Mouse (Mus musculus) liver, postnatal 0 days (tissue): ENCODE data around the gene Orc1.

Experiments
- CTCF ChIP-seq: sonication (generic); IDR thresholded peaks from 2 replicates; pipeline ENCODE4 v1.5.1; 2016; ENCODE audit warnings: antibody characterized with exemption, low read depth
- EP300 ChIP-seq: IDR thresholded peaks from 2 replicates; pipeline ENCODE4 v1.6.1; 2016; ENCODE audit warnings: antibody characterized with exemption, low read depth, mild to moderate bottlenecking

DNA sequence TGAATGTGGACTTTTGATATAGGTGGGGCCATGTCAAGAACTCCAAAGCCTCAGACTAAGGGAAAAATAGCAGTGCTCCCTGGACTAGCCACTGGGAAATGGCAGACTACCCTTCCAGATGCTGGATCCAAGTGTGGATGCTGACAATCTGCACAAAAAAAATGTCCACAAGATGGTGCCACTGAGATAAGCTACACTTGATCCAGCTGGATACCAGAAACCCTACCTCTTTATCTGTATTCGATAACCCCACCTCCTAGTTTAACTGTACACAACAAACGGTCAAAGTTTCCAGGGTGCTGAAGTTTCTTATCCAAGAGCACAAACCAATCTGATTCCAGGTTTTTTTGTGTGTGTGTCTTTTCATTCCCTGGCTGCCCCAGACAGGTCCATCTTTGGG, 85.2 kb downstream of the Orc1 start:
- TF ChIP-seq CTCF (peak; percentile 68), EP300 (no peak)
